Mouse (Mus musculus) retina, embryonic 14.5 days (tissue): ENCODE measurements at regions not wholly inside any gene's neighbourhood (a gene's known extent, or its start where the extent isn't known, plus 50 kb on each side); places are given as distances from the start of the nearest gene placed in this dataset.

ENCODE experiments used
- DNase-seq: peaks from one replicate; pipeline ENCODE4 v3.0.0-alpha.2; 2015; ENCODE audit warnings: low spot score

DNA sequence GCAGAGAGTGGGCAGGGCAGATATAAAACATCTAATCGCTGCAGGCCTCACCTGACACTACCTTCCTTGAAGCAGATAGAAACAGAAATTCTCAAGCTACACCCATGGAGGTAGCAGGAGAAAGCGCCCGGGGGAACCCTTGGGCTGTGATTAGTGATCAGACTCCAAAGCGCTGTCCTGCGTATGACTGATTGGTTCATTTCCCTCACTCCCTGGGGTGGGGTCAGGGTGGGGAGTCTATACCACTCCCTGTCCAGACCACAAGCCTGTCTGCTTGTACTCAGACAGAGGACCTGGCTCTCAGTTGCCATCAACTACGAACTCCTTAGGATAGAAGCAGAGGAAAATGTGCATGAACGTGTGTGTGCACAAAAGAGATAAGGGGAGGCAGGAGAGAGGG, 77.7 kb downstream of the Gm826 start:
- DNase-seq, result no peak

DNA sequence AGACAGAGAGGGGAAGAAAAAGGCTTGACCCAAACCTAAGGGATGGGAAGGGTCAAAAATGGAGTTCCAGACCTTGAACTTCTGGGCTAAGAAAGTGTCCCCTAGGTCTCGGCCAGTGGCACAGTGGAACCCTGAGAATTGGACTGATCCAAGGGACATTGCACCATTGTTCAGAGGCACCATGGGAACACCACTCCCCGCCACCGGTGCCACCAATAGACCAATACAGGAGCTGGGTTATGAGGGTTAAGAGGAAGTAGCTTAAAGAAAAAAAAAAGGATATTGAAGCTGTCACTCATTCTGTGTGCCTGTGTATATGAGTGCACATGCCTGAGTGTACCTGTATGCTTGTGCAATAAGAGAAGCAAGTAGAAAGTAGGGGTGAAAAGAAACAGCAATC, 83.7 kb downstream of the Gm826 start:
- DNase-seq, result no peak

DNA sequence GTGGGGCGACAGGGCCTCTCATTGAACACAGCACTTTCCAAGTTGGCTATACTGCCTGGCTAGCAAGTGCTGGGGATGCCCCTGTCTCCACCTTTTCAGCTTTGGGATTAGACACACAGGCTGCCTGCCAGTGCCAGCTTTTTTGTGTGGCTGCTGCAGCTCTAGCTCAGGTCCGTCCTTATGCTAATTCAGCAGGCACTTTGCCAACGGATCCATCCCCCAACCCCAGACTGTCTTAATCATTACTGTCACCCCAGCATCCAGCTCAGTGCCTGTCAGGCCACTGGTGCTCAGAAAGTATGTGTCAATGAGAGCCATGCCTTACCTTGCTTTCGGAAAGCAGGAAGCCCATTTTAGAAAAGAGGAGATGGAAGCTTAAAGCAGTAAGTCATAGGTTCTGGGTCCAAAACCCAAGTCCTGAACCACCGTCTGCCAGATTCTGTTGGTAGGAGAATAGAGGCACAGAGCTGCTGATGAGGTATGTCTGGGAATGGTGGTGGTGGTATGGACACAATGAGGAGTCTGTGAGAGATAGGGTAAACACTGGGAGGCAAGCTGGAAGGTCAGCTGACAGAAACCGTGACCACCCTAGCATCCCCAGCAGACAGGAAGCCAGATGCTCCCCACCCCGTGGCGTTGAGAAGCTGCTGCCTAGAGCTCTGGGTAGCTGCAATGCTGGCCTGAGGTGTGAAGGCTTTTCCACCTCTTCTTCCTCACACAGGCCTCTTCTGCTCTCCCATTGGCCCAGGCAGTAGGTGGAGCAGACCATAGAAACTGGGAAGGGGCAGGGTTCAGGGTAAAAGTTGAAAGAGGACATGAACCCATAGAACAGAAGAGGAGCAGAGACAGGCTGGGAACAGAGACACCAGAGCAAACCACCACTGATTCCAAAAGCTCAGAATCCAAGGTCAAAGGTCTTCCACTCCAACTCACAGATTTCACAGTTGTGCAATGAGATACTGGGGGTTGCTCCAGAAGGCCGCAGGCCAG, 84.6 kb downstream of the Gm826 start:
- no peak for DNase-seq

DNA sequence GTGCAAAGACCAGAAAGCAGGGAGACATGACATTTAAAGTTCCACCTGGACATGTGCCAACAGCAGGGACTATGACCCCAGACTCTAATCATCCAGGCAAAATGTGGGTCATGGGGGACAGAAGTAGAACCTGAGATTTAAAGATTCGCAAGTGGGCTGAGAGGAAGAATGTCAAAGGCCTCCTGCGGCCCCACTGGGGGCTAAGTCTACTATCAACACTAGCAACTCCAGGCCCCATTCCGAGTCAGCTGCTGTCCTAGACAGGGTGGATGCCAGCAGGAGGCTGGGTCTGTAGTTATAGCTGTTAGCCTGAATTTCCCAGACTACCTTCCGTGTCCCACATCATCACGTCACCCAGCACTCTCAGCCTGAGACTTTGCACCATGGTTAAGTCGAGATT, 86.7 kb downstream of the Gm826 start:
- no peak for DNase-seq

DNA sequence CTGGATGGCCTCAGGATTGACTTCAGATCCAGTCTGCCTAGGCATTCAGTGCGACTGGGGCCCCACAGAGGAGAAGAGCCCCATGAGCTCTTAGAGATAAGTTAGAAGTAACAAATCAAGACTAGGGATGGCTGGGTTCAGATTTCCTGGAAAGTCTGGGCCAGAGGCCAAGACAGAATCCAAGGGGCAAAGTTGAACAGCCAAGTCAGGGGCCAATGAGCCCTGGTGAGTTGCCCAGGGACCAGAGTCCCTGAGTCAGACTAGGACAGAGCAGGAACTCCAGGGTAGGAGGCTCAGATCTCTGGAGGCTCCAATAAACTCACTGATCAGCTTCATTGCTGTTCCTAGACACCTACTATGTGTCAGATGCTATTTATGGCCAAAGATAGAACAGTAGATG, 87.6 kb downstream of the Gm826 start:
- DNase-seq, result no peak

- DNase-seq, result no peak
Measured at GRCm38 (mm10) chr2:160244866-160245265, 89.1 kb downstream of the Gm826 start.

GRCm38 (mm10) chr2:160240531-160241379, 93.2 kb downstream of the Gm826 start:
- DNase-seq, result no peak

DNA sequence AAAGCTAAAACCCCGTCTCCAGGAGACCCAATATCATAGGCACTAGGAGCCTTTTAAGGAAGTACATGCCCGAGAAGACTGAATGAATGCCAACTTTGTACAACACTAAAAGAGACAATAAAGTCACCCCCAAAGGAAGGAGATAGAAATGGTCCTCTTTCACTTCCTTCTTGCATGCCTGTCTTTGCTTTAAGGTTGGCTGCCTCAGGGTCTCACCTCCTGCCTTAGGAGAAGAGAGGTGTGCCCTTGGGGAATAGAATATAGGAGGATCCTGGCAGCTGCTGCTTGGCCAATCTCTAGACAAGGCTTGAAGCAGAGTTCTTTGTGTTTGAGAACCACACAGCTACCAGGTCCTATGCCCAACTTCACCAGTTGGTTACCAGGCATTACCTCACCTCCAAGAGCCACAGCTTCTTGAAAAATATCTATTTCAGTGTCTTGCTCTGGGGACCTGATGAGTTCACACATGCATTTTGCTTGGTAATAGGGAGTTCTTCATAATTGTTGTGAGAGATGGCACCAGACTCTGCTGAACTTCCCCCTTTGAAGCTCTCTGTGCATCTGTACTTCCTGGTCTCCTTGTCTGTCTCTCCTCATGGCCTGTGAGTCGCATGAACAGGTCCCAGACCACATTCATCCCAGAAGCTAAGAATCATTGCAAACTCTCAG, 96.4 kb downstream of the Gm826 start:
- no peak for DNase-seq

- DNase-seq, result no peak
Measured at GRCm38 (mm10) chr2:160236806-160237205, 97.2 kb downstream of the Gm826 start.

DNA sequence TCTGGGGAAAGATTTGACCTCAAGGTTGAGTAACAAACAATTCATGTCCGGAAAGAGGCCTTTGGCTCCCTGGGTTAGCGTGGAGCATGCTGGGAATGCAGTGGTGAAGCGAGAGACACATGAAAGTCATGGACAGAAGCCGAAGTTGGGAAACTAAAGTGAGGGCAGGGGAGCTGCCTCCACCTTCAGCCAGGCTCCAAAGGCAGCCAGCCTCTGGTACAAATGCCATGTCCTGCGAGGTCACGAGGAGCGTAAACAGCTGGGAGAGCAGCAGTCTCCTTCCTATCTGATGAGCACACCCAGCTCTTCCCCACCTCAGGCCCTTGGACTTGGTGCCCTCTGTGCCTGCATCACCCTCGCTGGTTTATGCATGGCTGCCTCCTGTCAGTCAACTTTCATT, 103.2 kb downstream of the Gm826 start:
- DNase-seq, result no peak

GRCm38 (mm10) chr2:160228331-160229035, 105.5 kb downstream of the Gm826 start:
- no peak for DNase-seq

GRCm38 (mm10) chr2:160225450-160225849, 108.5 kb downstream of the Gm826 start:
- no peak for DNase-seq

GRCm38 (mm10) chr2:160223366-160223765, 110.6 kb downstream of the Gm826 start:
- no peak for DNase-seq

GRCm38 (mm10) chr2:160221772-160222171, 112.2 kb downstream of the Gm826 start:
- DNase-seq, result no peak

- DNase-seq, result peak; percentile 57
Measured at GRCm38 (mm10) chr2:160220562-160221021, 113.4 kb downstream of the Gm826 start.

GRCm38 (mm10) chr2:160214032-160214812, 119.7 kb downstream of the Gm826 start:
- no peak for DNase-seq

GRCm38 (mm10) chr2:160210507-160210906, 123.5 kb downstream of the Gm826 start:
- no peak for DNase-seq

GRCm38 (mm10) chr2:160209589-160210264, 124.2 kb downstream of the Gm826 start:
- DNase-seq, result no peak

- DNase-seq, result peak; percentile 35
Measured at GRCm38 (mm10) chr2:160208295-160208694, 125.7 kb downstream of the Gm826 start.

- DNase-seq, result no peak
Measured at GRCm38 (mm10) chr2:160207226-160207625, 126.7 kb downstream of the Gm826 start.
